Mouse (Mus musculus): ENCODE results near the gene Vwa5b1. TPM values are rescaled to one million over a fixed set of nuclear protein-coding genes. Genes with fewer than 3 reads are reported as not detected.

Vwa5b1 gene
- polyA plus RNA-seq (2011; ENCODE audit: insufficient read depth, insufficient read length, low replicate concordance, missing spikeins) = not detected in 2 replicates

GRCm38 (mm10) chr4:138635428-138636145, at the start of gene Vwa5b1:
Gene Vwa5b1, minus strand, starts transcription at chr4:138635884.
- H3K27ac ChIP-seq (ENCODE audit: control insufficient read depth, insufficient read depth, low read depth, low read length, poor library complexity) = no peak within 1 kb of the TSS; the same call in 1 of the 2 replicates
- WGBS = 18% methylated on average over 8 of the region's 8 CpGs
- TF ChIP-seq CTCF (IDR thresholded peaks at IDR 0.05; ENCODE audit: control insufficient read depth, insufficient read depth, low read length) (no peak), POLR2A (IDR thresholded peaks at IDR 0.05; ENCODE audit: borderline replicate concordance, control insufficient read depth, low read depth, low read length) (no peak)
- no peak within 1 kb of the TSS for H3K4me3 ChIP-seq (replicated peaks; ENCODE audit: control insufficient read depth, low read depth, low read length)
- H3K4me1 ChIP-seq (ENCODE audit: control insufficient read depth, insufficient read depth, low read length) = no peaks in the 10 kb centered on the region

GRCm38 (mm10) chr4:138682760-138683159, 47.1 kb upstream of the Vwa5b1 start:
- Histone ChIP-seq H3K4me1 (ENCODE audit: control insufficient read depth, insufficient read depth, low read length) (no peaks in the 10 kb centered on the region), H3K27ac (ENCODE audit: control insufficient read depth, insufficient read depth, low read depth, low read length, poor library complexity) (no peak overlapping the region), H3K4me3 (replicated peaks; ENCODE audit: control insufficient read depth, low read depth, low read length) (no peak overlapping the region)
- no peak for TF ChIP-seq CTCF (IDR thresholded peaks at IDR 0.05; ENCODE audit: control insufficient read depth, insufficient read depth, low read length)
- TF ChIP-seq POLR2A (IDR thresholded peaks at IDR 0.05; ENCODE audit: borderline replicate concordance, control insufficient read depth, low read depth, low read length) = no peak
- WGBS = 44% methylated on average over 2 of the region's 2 CpGs

- no peak overlapping the region for H3K4me3 ChIP-seq (replicated peaks; ENCODE audit: control insufficient read depth, low read depth, low read length)
- no peaks in the 10 kb centered on the region for H3K4me1 ChIP-seq (ENCODE audit: control insufficient read depth, insufficient read depth, low read length)
- 65% methylated on average over 4 of the region's 4 CpGs for WGBS
- no peak for TF ChIP-seq CTCF (IDR thresholded peaks at IDR 0.05; ENCODE audit: control insufficient read depth, insufficient read depth, low read length)
- TF ChIP-seq POLR2A (IDR thresholded peaks at IDR 0.05; ENCODE audit: borderline replicate concordance, control insufficient read depth, low read depth, low read length) = no peak
- H3K27ac ChIP-seq (ENCODE audit: control insufficient read depth, insufficient read depth, low read depth, low read length, poor library complexity) = no peak overlapping the region
These were observed 44.4 kb upstream of the Vwa5b1 start for GRCm38 (mm10) chr4:138680124-138680523.

GRCm38 (mm10) chr4:138677579-138677978, 41.9 kb upstream of the Vwa5b1 start:
- no peak overlapping the region for H3K27ac ChIP-seq (ENCODE audit: control insufficient read depth, insufficient read depth, low read depth, low read length, poor library complexity)
- no peak overlapping the region for H3K4me3 ChIP-seq (replicated peaks; ENCODE audit: control insufficient read depth, low read depth, low read length)
- H3K4me1 ChIP-seq (ENCODE audit: control insufficient read depth, insufficient read depth, low read length) = no peaks in the 10 kb centered on the region
- TF ChIP-seq CTCF (IDR thresholded peaks at IDR 0.05; ENCODE audit: control insufficient read depth, insufficient read depth, low read length) (no peak), POLR2A (IDR thresholded peaks at IDR 0.05; ENCODE audit: borderline replicate concordance, control insufficient read depth, low read depth, low read length) (no peak)
- 30% methylated on average over 16 of the region's 16 CpGs for WGBS

- Histone ChIP-seq H3K4me3 (replicated peaks; ENCODE audit: control insufficient read depth, low read depth, low read length) (no peak overlapping the region), H3K27ac (ENCODE audit: control insufficient read depth, insufficient read depth, low read depth, low read length, poor library complexity) (no peak overlapping the region), H3K4me1 (ENCODE audit: control insufficient read depth, insufficient read depth, low read length) (no peaks in the 10 kb centered on the region)
- TF ChIP-seq POLR2A (IDR thresholded peaks at IDR 0.05; ENCODE audit: borderline replicate concordance, control insufficient read depth, low read depth, low read length) (no peak), CTCF (IDR thresholded peaks at IDR 0.05; ENCODE audit: control insufficient read depth, insufficient read depth, low read length) (no peak)
- 14% methylated on average over 16 of the region's 16 CpGs for WGBS
These were observed 40.8 kb upstream of the Vwa5b1 start for GRCm38 (mm10) chr4:138676480-138676879.

- no peak overlapping the region for H3K4me3 ChIP-seq (replicated peaks; ENCODE audit: control insufficient read depth, low read depth, low read length)
- H3K27ac ChIP-seq (ENCODE audit: control insufficient read depth, insufficient read depth, low read depth, low read length, poor library complexity) = no peak overlapping the region
- 67% methylated on average over 4 of the region's 4 CpGs for WGBS
- H3K4me1 ChIP-seq (ENCODE audit: control insufficient read depth, insufficient read depth, low read length) = no peaks in the 10 kb centered on the region
- TF ChIP-seq POLR2A (IDR thresholded peaks at IDR 0.05; ENCODE audit: borderline replicate concordance, control insufficient read depth, low read depth, low read length) = no peak
- no peak for TF ChIP-seq CTCF (IDR thresholded peaks at IDR 0.05; ENCODE audit: control insufficient read depth, insufficient read depth, low read length)
These were observed 36.5 kb upstream of the Vwa5b1 start for GRCm38 (mm10) chr4:138672160-138672559.

- Histone ChIP-seq H3K4me1 (ENCODE audit: control insufficient read depth, insufficient read depth, low read length) (no peaks in the 10 kb centered on the region), H3K4me3 (replicated peaks; ENCODE audit: control insufficient read depth, low read depth, low read length) (no peak overlapping the region), H3K27ac (ENCODE audit: control insufficient read depth, insufficient read depth, low read depth, low read length, poor library complexity) (no peak overlapping the region)
- TF ChIP-seq POLR2A (IDR thresholded peaks at IDR 0.05; ENCODE audit: borderline replicate concordance, control insufficient read depth, low read depth, low read length) (no peak), CTCF (IDR thresholded peaks at IDR 0.05; ENCODE audit: control insufficient read depth, insufficient read depth, low read length) (no peak)
- 72% methylated on average over 11 of the region's 11 CpGs for WGBS
These were observed 34.6 kb upstream of the Vwa5b1 start for GRCm38 (mm10) chr4:138670093-138670889.

- WGBS = 56% methylated on average over 10 of the region's 10 CpGs
- no peaks in the 10 kb centered on the region for H3K4me1 ChIP-seq (ENCODE audit: control insufficient read depth, insufficient read depth, low read length)
- H3K27ac ChIP-seq (ENCODE audit: control insufficient read depth, insufficient read depth, low read depth, low read length, poor library complexity) = no peak overlapping the region
- no peak overlapping the region for H3K4me3 ChIP-seq (replicated peaks; ENCODE audit: control insufficient read depth, low read depth, low read length)
- no peak for TF ChIP-seq CTCF (IDR thresholded peaks at IDR 0.05; ENCODE audit: control insufficient read depth, insufficient read depth, low read length)
- no peak for TF ChIP-seq POLR2A (IDR thresholded peaks at IDR 0.05; ENCODE audit: borderline replicate concordance, control insufficient read depth, low read depth, low read length)
These were observed 30.8 kb upstream of the Vwa5b1 start for GRCm38 (mm10) chr4:138666521-138666920.
